Mouse (Mus musculus) 3134 (cell line): ENCODE results near the gene Mta3.

ENCODE experiments used
- DNase-seq: peaks from one replicate; pipeline ENCODE4 v3.0.0-alpha.2; 2011; ENCODE audit warnings: low spot score; ENCODE audit not compliant: insufficient read length; ENCODE audit errors: extremely low read depth

Gene Mta3

GRCm38 (mm10) chr17:83807778-83808398, 101.9 kb downstream of the Mta3 start:
- peak; percentile 50 for DNase-seq

- DNase-seq = no peak
These were observed 102.6 kb downstream of the Mta3 start for GRCm38 (mm10) chr17:83808476-83809098.

GRCm38 (mm10) chr17:83809197-83809829, 103.3 kb downstream of the Mta3 start:
- no peak for DNase-seq

GRCm38 (mm10) chr17:83810285-83810684, 104.3 kb downstream of the Mta3 start:
- no peak for DNase-seq

- no peak for DNase-seq
These were observed 106.4 kb downstream of the Mta3 start for GRCm38 (mm10) chr17:83812200-83812944.

GRCm38 (mm10) chr17:83813050-83813449, 107.1 kb downstream of the Mta3 start:
- no peak for DNase-seq

GRCm38 (mm10) chr17:83816996-83817395, 111.0 kb downstream of the Mta3 start:
- no peak for DNase-seq

- no peak for DNase-seq
These were observed 113.5 kb downstream of the Mta3 start for GRCm38 (mm10) chr17:83819503-83819902.

- DNase-seq = peak; percentile 42
These were observed 114.7 kb downstream of the Mta3 start for GRCm38 (mm10) chr17:83820701-83821100.

- DNase-seq = no peak
These were observed 115.9 kb downstream of the Mta3 start for GRCm38 (mm10) chr17:83821876-83822275.

GRCm38 (mm10) chr17:83823835-83824234, 117.9 kb downstream of the Mta3 start:
- DNase-seq = peak; percentile 78

GRCm38 (mm10) chr17:83829356-83829755, 123.4 kb downstream of the Mta3 start:
- DNase-seq = no peak

GRCm38 (mm10) chr17:83830616-83831292, 124.8 kb downstream of the Mta3 start:
- no peak for DNase-seq

GRCm38 (mm10) chr17:83834120-83834519, 128.2 kb downstream of the Mta3 start:
- no peak for DNase-seq

GRCm38 (mm10) chr17:83836048-83836447, 130.1 kb downstream of the Mta3 start:
- no peak for DNase-seq

- DNase-seq = no peak
These were observed 131.8 kb downstream of the Mta3 start for GRCm38 (mm10) chr17:83837659-83838190.

GRCm38 (mm10) chr17:83839132-83839531, 133.2 kb downstream of the Mta3 start:
- no peak for DNase-seq

GRCm38 (mm10) chr17:83841011-83841410, 135.0 kb downstream of the Mta3 start:
- no peak for DNase-seq

GRCm38 (mm10) chr17:83843780-83844179, 137.8 kb downstream of the Mta3 start:
- DNase-seq = no peak

GRCm38 (mm10) chr17:83845538-83845937, 139.6 kb downstream of the Mta3 start:
- DNase-seq = no peak
